Mouse (Mus musculus): ENCODE measurements around the gene Luzp1. TPM values are rescaled to one million over a fixed set of nuclear protein-coding genes. Genes with fewer than 3 reads are reported as not detected.

The Luzp1 gene
- total and polyA plus RNA-seq, 2 experiments from 2014 or later: 22.6 to 91.1 TPM

- no peak overlapping the region for H3K27ac ChIP-seq (ENCODE audit: low read depth)
- DNase-seq (ENCODE audit: low spot score) (no peak), ATAC-seq (ENCODE audit: insufficient read depth, low read depth) (no peak)
- H3K9me3 ChIP-seq (replicated peaks; ENCODE audit: control insufficient read depth, low read length): no peaks in the 10 kb centered on the region
- no peak overlapping the region for H3K4me3 ChIP-seq (ENCODE audit: low read depth, low read length)
- peaks cover 77% of the 10 kb centered on the region for H3K36me3 ChIP-seq (replicated peaks; ENCODE audit: control insufficient read depth, insufficient read depth, low read length)
- no peak overlapping the region for H3K4me2 ChIP-seq (ENCODE audit: low read depth, low read length)
- no peaks in the 10 kb centered on the region for H3K27me3 ChIP-seq (ENCODE audit: control insufficient read depth, insufficient read depth, low read length)
- H3K9ac ChIP-seq (replicated peaks; ENCODE audit: low read depth, low read length): no peak overlapping the region
- no peaks in the 10 kb centered on the region for H3K4me1 ChIP-seq (ENCODE audit: control insufficient read depth, insufficient read depth)
- TF ChIP-seq EP300 (IDR thresholded peaks at IDR 0.05; ENCODE audit: low read depth) (no peak), CTCF (IDR thresholded peaks at IDR 0.05; ENCODE audit: low read depth) (no peak)
- 78% methylated on average over 8 of the region's 8 CpGs for WGBS
These were observed 90.9 kb downstream of the Luzp1 start for GRCm38 (mm10) chr4:136560270-136560991.

- no peak overlapping the region for H3K27ac ChIP-seq (ENCODE audit: low read depth)
- WGBS: 83% methylated on average over 6 of the region's 6 CpGs
- H3K4me3 ChIP-seq (ENCODE audit: low read depth, low read length): no peak overlapping the region
- DNase-seq (ENCODE audit: low spot score): no peak
- H3K36me3 ChIP-seq (replicated peaks; ENCODE audit: control insufficient read depth, insufficient read depth, low read length): peaks cover 74% of the 10 kb centered on the region
- no peak overlapping the region for H3K4me2 ChIP-seq (ENCODE audit: low read depth, low read length)
- no peaks in the 10 kb centered on the region for H3K9me3 ChIP-seq (replicated peaks; ENCODE audit: control insufficient read depth, low read length)
- TF ChIP-seq CTCF (IDR thresholded peaks at IDR 0.05; ENCODE audit: low read depth) (no peak), EP300 (IDR thresholded peaks at IDR 0.05; ENCODE audit: low read depth) (no peak)
- no peaks in the 10 kb centered on the region for H3K27me3 ChIP-seq (ENCODE audit: control insufficient read depth, insufficient read depth, low read length)
- no peak for ATAC-seq (ENCODE audit: insufficient read depth, low read depth)
- no peak overlapping the region for H3K9ac ChIP-seq (replicated peaks; ENCODE audit: low read depth, low read length)
- H3K4me1 ChIP-seq (ENCODE audit: control insufficient read depth, insufficient read depth): no peaks in the 10 kb centered on the region
These were observed 93.2 kb downstream of the Luzp1 start for GRCm38 (mm10) chr4:136562755-136563154.

GRCm38 (mm10) chr4:136568629-136569028 lies 99.1 kb downstream of the Luzp1 start:
- no peak for ATAC-seq (ENCODE audit: insufficient read depth, low read depth)
- peaks cover 68% of the 10 kb centered on the region for H3K36me3 ChIP-seq (replicated peaks; ENCODE audit: control insufficient read depth, insufficient read depth, low read length)
- H3K4me3 ChIP-seq (ENCODE audit: low read depth, low read length): no peak overlapping the region
- H3K27me3 ChIP-seq (ENCODE audit: control insufficient read depth, insufficient read depth, low read length): no peaks in the 10 kb centered on the region
- DNase-seq (ENCODE audit: low spot score): no peak
- no peak overlapping the region for H3K4me2 ChIP-seq (ENCODE audit: low read depth, low read length)
- no peak overlapping the region for H3K27ac ChIP-seq (ENCODE audit: low read depth)
- no peaks in the 10 kb centered on the region for H3K9me3 ChIP-seq (replicated peaks; ENCODE audit: control insufficient read depth, low read length)
- H3K4me1 ChIP-seq (ENCODE audit: control insufficient read depth, insufficient read depth): no peaks in the 10 kb centered on the region
- WGBS: 69% methylated on average over 3 of the region's 3 CpGs
- TF ChIP-seq CTCF (IDR thresholded peaks at IDR 0.05; ENCODE audit: low read depth): 0 out of 2 replicates have a peak, but pooled peaks have one; percentile 6
- no peak for TF ChIP-seq EP300 (IDR thresholded peaks at IDR 0.05; ENCODE audit: low read depth)
- H3K9ac ChIP-seq (replicated peaks; ENCODE audit: low read depth, low read length): no peak overlapping the region

- no peak overlapping the region for H3K27ac ChIP-seq (ENCODE audit: low read depth)
- no peaks in the 10 kb centered on the region for H3K4me1 ChIP-seq (ENCODE audit: control insufficient read depth, insufficient read depth)
- no peak overlapping the region for H3K4me3 ChIP-seq (ENCODE audit: low read depth, low read length)
- no peaks in the 10 kb centered on the region for H3K9me3 ChIP-seq (replicated peaks; ENCODE audit: control insufficient read depth, low read length)
- no peak overlapping the region for H3K9ac ChIP-seq (replicated peaks; ENCODE audit: low read depth, low read length)
- no peaks in the 10 kb centered on the region for H3K27me3 ChIP-seq (ENCODE audit: control insufficient read depth, insufficient read depth, low read length)
- no peak overlapping the region for H3K4me2 ChIP-seq (ENCODE audit: low read depth, low read length)
- DNase-seq (ENCODE audit: low spot score) (no peak), ATAC-seq (ENCODE audit: insufficient read depth, low read depth) (no peak)
- peaks cover 62% of the 10 kb centered on the region for H3K36me3 ChIP-seq (replicated peaks; ENCODE audit: control insufficient read depth, insufficient read depth, low read length)
- no peak for TF ChIP-seq CTCF (IDR thresholded peaks at IDR 0.05; ENCODE audit: low read depth)
- no peak for TF ChIP-seq EP300 (IDR thresholded peaks at IDR 0.05; ENCODE audit: low read depth)
These were observed 100.4 kb downstream of the Luzp1 start for GRCm38 (mm10) chr4:136569998-136570397.

GRCm38 (mm10) chr4:136581885-136582284 lies 112.3 kb downstream of the Luzp1 start:
- Histone ChIP-seq H3K9me3 (replicated peaks; ENCODE audit: control insufficient read depth, low read length) (no peaks in the 10 kb centered on the region), H3K4me2 (ENCODE audit: low read depth, low read length) (no peak overlapping the region), H3K36me3 (replicated peaks; ENCODE audit: control insufficient read depth, insufficient read depth, low read length) (no peaks in the 10 kb centered on the region; the same call in 1 of the 2 replicates), H3K9ac (replicated peaks; ENCODE audit: low read depth, low read length) (no peak overlapping the region), H3K4me3 (ENCODE audit: low read depth, low read length) (no peak overlapping the region), H3K4me1 (ENCODE audit: control insufficient read depth, insufficient read depth) (0 out of 2 replicates have a peak, but pooled peaks cover 7% of the 10 kb centered on the region), H3K27ac (ENCODE audit: low read depth) (no peak overlapping the region), H3K27me3 (ENCODE audit: control insufficient read depth, insufficient read depth, low read length) (no peaks in the 10 kb centered on the region)
- ATAC-seq (ENCODE audit: insufficient read depth, low read depth) (no peak), DNase-seq (ENCODE audit: low spot score) (no peak)
- no peak for TF ChIP-seq CTCF (IDR thresholded peaks at IDR 0.05; ENCODE audit: low read depth)
- no peak for TF ChIP-seq EP300 (IDR thresholded peaks at IDR 0.05; ENCODE audit: low read depth)
- WGBS: 91% methylated on average over 3 of the region's 3 CpGs
